Mouse (Mus musculus): ENCODE results near the gene Nepro.

DNA sequence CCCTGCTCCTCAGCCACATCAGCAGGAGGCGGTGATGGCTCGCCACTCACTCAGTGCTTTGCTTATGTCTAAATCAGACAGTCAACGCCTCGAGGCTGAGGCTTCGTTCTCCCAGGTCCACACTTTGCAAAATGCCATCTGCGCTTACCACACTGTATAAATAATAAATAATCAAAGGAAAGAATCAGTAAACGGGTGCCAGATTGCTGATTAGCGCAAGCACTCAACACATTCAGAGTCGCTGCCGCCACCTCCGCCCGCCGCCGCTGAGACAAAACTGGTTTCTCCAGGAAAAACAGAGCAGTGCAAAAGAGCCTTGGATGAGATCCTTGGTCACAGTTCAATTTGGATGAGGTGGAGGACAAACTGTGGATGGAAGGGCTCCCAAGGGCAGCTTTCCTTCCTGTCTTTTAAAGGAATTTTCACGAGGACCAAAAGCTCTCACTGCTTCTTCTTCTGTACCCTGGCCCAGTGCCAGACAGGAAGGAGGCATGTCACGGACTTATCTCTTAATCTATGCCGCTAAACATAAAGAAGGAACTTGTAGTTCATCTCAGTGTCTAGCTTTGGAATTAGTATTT lies 32.5 kb upstream of the Nepro start:
- TF ChIP-seq CTCF (IDR thresholded peaks at IDR 0.05; ENCODE audit: borderline replicate concordance, insufficient read depth, low read depth, low read length) (no peak), POLR2A (IDR thresholded peaks at IDR 0.05; ENCODE audit: borderline replicate concordance, insufficient read depth, low read length) (no peak)
